Mouse (Mus musculus): Measurements from ENCODE around the gene Phlda3. TPM values are rescaled to one million over a fixed set of nuclear protein-coding genes. Genes with fewer than 3 reads are reported as not detected.

Gene Phlda3
- polyA plus RNA-seq, 1 experiment from 2014 or later: 20.7 TPM

- Histone ChIP-seq H3K4me1 (ENCODE audit: control insufficient read depth, insufficient read depth, low read length) (peaks cover 11% of the 10 kb centered on the region; the same call in 1 of the 2 replicates), H3K27ac (replicated peaks; ENCODE audit: low read depth, low read length) (no peak overlapping the region)
- ATAC-seq (ENCODE audit: low FRiP score, low TSS enrichment): no peak; the same call in 1 of the 2 replicates
Observed at GRCm38 (mm10) chr1:135729367-135729713, 36.6 kb upstream of the Phlda3 start.

GRCm38 (mm10) chr1:135729821-135730220 is 36.1 kb upstream of the Phlda3 start:
- ATAC-seq (ENCODE audit: low FRiP score, low TSS enrichment): no peak
- Histone ChIP-seq H3K9me3 (ENCODE audit: control insufficient read depth, low read length) (no peaks in the 10 kb centered on the region), H3K27me3 (ENCODE audit: control insufficient read depth, insufficient read depth, low read length) (no peaks in the 10 kb centered on the region), H3K36me3 (ENCODE audit: control insufficient read depth, insufficient read depth, low read length) (no peaks in the 10 kb centered on the region), H3K4me2 (ENCODE audit: low read length) (peak overlapping the region; percentile 89), H3K4me1 (ENCODE audit: control insufficient read depth, insufficient read depth, low read length) (peaks cover 13% of the 10 kb centered on the region; the same call in 1 of the 2 replicates), H3K4me3 (replicated peaks; ENCODE audit: low read depth, low read length) (peak overlapping the region; percentile 45; the same call in 1 of the 2 replicates), H3K9ac (replicated peaks; ENCODE audit: low read length) (peak overlapping the region; percentile 44; the same call in 1 of the 2 replicates), H3K27ac (replicated peaks; ENCODE audit: low read depth, low read length) (no peak overlapping the region)
- DNase-seq: no peak
- 26% methylated on average over 4 of the region's 4 CpGs for WGBS

More at GRCm38 (mm10) chr1:135729367-135729713, 36.6 kb upstream of the Phlda3 start:
- whole genome bisulfite sequencing: under 1% methylated on average over 11 of the region's 11 CpGs
- Histone ChIP-seq H3K9me3 (ENCODE audit: control insufficient read depth, low read length) (no peaks in the 10 kb centered on the region), H3K4me3 (replicated peaks; ENCODE audit: low read depth, low read length) (peak overlapping the region; percentile 45), H3K9ac (replicated peaks; ENCODE audit: low read length) (peak overlapping the region; percentile 44; the same call in 1 of the 2 replicates), H3K27me3 (ENCODE audit: control insufficient read depth, insufficient read depth, low read length) (no peaks in the 10 kb centered on the region), H3K36me3 (ENCODE audit: control insufficient read depth, insufficient read depth, low read length) (no peaks in the 10 kb centered on the region), H3K4me2 (ENCODE audit: low read length) (peak overlapping the region; percentile 89)
- no peak for DNase-seq

- ATAC-seq (ENCODE audit: low FRiP score, low TSS enrichment) (no peak), DNase-seq (no peak)
- Histone ChIP-seq H3K9me3 (ENCODE audit: control insufficient read depth, low read length) (no peaks in the 10 kb centered on the region), H3K27ac (replicated peaks; ENCODE audit: low read depth, low read length) (no peak overlapping the region), H3K27me3 (ENCODE audit: control insufficient read depth, insufficient read depth, low read length) (no peaks in the 10 kb centered on the region), H3K4me1 (ENCODE audit: control insufficient read depth, insufficient read depth, low read length) (peaks cover 18% of the 10 kb centered on the region; the same call in 1 of the 2 replicates), H3K4me3 (replicated peaks; ENCODE audit: low read depth, low read length) (no peak overlapping the region), H3K4me2 (ENCODE audit: low read length) (0 out of 2 replicates have a peak overlapping the region, but pooled peaks have one; percentile 17), H3K9ac (replicated peaks; ENCODE audit: low read length) (no peak overlapping the region), H3K36me3 (ENCODE audit: control insufficient read depth, insufficient read depth, low read length) (no peaks in the 10 kb centered on the region)
- WGBS: 59% methylated on average over 3 of the region's 3 CpGs
Observed at GRCm38 (mm10) chr1:135730296-135730695, 35.6 kb upstream of the Phlda3 start.

GRCm38 (mm10) chr1:135731393-135731792 is 34.5 kb upstream of the Phlda3 start:
- WGBS: 80% methylated on average over 7 of the region's 7 CpGs
- no peak for DNase-seq
- Histone ChIP-seq H3K27ac (replicated peaks; ENCODE audit: low read depth, low read length) (no peak overlapping the region), H3K4me1 (ENCODE audit: control insufficient read depth, insufficient read depth, low read length) (peaks cover 22% of the 10 kb centered on the region; the same call in 1 of the 2 replicates), H3K36me3 (ENCODE audit: control insufficient read depth, insufficient read depth, low read length) (no peaks in the 10 kb centered on the region), H3K9me3 (ENCODE audit: control insufficient read depth, low read length) (no peaks in the 10 kb centered on the region), H3K9ac (replicated peaks; ENCODE audit: low read length) (no peak overlapping the region), H3K4me3 (replicated peaks; ENCODE audit: low read depth, low read length) (no peak overlapping the region), H3K4me2 (ENCODE audit: low read length) (no peak overlapping the region), H3K27me3 (ENCODE audit: control insufficient read depth, insufficient read depth, low read length) (no peaks in the 10 kb centered on the region)
- no peak for ATAC-seq (ENCODE audit: low FRiP score, low TSS enrichment)

- DNase-seq: peak; percentile 49
- no peak overlapping the region for H3K4me3 ChIP-seq (replicated peaks; ENCODE audit: low read depth, low read length)
- 41% methylated on average over 11 of the region's 11 CpGs for WGBS
- peaks cover 22% of the 10 kb centered on the region; the same call in 1 of the 2 replicates for H3K4me1 ChIP-seq (ENCODE audit: control insufficient read depth, insufficient read depth, low read length)
- no peak overlapping the region for H3K4me2 ChIP-seq (ENCODE audit: low read length)
- no peaks in the 10 kb centered on the region for H3K9me3 ChIP-seq (ENCODE audit: control insufficient read depth, low read length)
- no peak for ATAC-seq (ENCODE audit: low FRiP score, low TSS enrichment)
- no peaks in the 10 kb centered on the region for H3K27me3 ChIP-seq (ENCODE audit: control insufficient read depth, insufficient read depth, low read length)
- H3K36me3 ChIP-seq (ENCODE audit: control insufficient read depth, insufficient read depth, low read length): no peaks in the 10 kb centered on the region
- no peak overlapping the region for H3K27ac ChIP-seq (replicated peaks; ENCODE audit: low read depth, low read length)
- no peak overlapping the region for H3K9ac ChIP-seq (replicated peaks; ENCODE audit: low read length)
Observed at GRCm38 (mm10) chr1:135731897-135732684, 33.8 kb upstream of the Phlda3 start.

GRCm38 (mm10) chr1:135734225-135734937 is 31.5 kb upstream of the Phlda3 start:
- Histone ChIP-seq H3K27ac (replicated peaks; ENCODE audit: low read depth, low read length) (no peak overlapping the region), H3K9me3 (ENCODE audit: control insufficient read depth, low read length) (no peaks in the 10 kb centered on the region), H3K9ac (replicated peaks; ENCODE audit: low read length) (no peak overlapping the region), H3K27me3 (ENCODE audit: control insufficient read depth, insufficient read depth, low read length) (no peaks in the 10 kb centered on the region), H3K4me3 (replicated peaks; ENCODE audit: low read depth, low read length) (no peak overlapping the region), H3K36me3 (ENCODE audit: control insufficient read depth, insufficient read depth, low read length) (no peaks in the 10 kb centered on the region), H3K4me2 (ENCODE audit: low read length) (no peak overlapping the region), H3K4me1 (ENCODE audit: control insufficient read depth, insufficient read depth, low read length) (peaks cover 20% of the 10 kb centered on the region; the same call in 1 of the 2 replicates)
- WGBS: 38% methylated on average over 5 of the region's 7 CpGs
- DNase-seq (peak; percentile 41), ATAC-seq (ENCODE audit: low FRiP score, low TSS enrichment) (0 out of 2 replicates have a peak, but pooled peaks have one; percentile 29)

DNA sequence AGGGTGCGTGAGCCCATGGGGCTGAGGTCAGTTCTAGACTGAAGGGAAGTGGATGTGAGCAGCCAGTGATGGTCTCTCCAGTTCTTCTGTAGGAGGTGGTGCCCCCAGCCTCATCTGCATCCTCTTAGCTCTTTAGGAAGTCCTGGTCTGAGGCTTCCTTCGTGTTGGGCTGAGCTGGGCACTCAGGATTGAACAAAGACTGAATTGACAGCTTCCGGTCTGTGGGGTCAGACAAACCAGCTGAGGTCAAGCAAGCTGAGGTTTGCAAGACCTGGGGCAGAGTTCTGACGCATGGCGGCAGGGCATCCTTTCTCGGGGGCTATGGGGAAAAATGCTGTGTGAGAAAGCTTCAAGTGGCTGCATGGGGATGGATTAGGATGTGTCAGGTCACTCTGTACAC is 30.5 kb upstream of the Phlda3 start:
- Histone ChIP-seq H3K4me1 (ENCODE audit: control insufficient read depth, insufficient read depth, low read length) (0 out of 2 replicates have a peak, but pooled peaks cover 23% of the 10 kb centered on the region), H3K36me3 (ENCODE audit: control insufficient read depth, insufficient read depth, low read length) (no peaks in the 10 kb centered on the region), H3K27me3 (ENCODE audit: control insufficient read depth, insufficient read depth, low read length) (no peaks in the 10 kb centered on the region), H3K27ac (replicated peaks; ENCODE audit: low read depth, low read length) (no peak overlapping the region), H3K4me3 (replicated peaks; ENCODE audit: low read depth, low read length) (no peak overlapping the region), H3K9me3 (ENCODE audit: control insufficient read depth, low read length) (no peaks in the 10 kb centered on the region), H3K4me2 (ENCODE audit: low read length) (no peak overlapping the region), H3K9ac (replicated peaks; ENCODE audit: low read length) (no peak overlapping the region)
- no peak for ATAC-seq (ENCODE audit: low FRiP score, low TSS enrichment)
- DNase-seq: no peak
- WGBS: 44% methylated on average over 6 of the region's 6 CpGs

GRCm38 (mm10) chr1:135744987-135745386 is 20.9 kb upstream of the Phlda3 start:
- DNase-seq: no peak
- Histone ChIP-seq H3K27ac (replicated peaks; ENCODE audit: low read depth, low read length) (no peak overlapping the region), H3K4me3 (replicated peaks; ENCODE audit: low read depth, low read length) (no peak overlapping the region), H3K9me3 (ENCODE audit: control insufficient read depth, low read length) (no peaks in the 10 kb centered on the region), H3K27me3 (ENCODE audit: control insufficient read depth, insufficient read depth, low read length) (no peaks in the 10 kb centered on the region), H3K9ac (replicated peaks; ENCODE audit: low read length) (no peak overlapping the region), H3K36me3 (ENCODE audit: control insufficient read depth, insufficient read depth, low read length) (no peaks in the 10 kb centered on the region), H3K4me1 (ENCODE audit: control insufficient read depth, insufficient read depth, low read length) (0 out of 2 replicates have a peak, but pooled peaks cover 4% of the 10 kb centered on the region), H3K4me2 (ENCODE audit: low read length) (no peak overlapping the region)
- ATAC-seq (ENCODE audit: low FRiP score, low TSS enrichment): no peak
- 89% methylated on average over 7 of the region's 7 CpGs for WGBS

Measured in midbrain, embryonic 14.5 days (tissue).